Mouse (Mus musculus) liver, embryonic 14.5 days (tissue): ENCODE measurements around the gene Tceanc. TPM values are rescaled to one million over a fixed set of nuclear protein-coding genes. Genes with fewer than 3 reads are reported as not detected.

Experiments used
- ATAC-seq: fragments of 200-750 bp; cut with Nextera tagmentation; 2 replicates; pipeline ENCODE4 v1.8.0; 2017; ENCODE audit warnings: moderate number of reproducible peaks, mild to moderate bottlenecking, moderate library complexity; ENCODE audit not compliant: insufficient read depth
- DNase-seq, 3 experiments: peaks; one replicate each; pipeline ENCODE4 v3.0.0-alpha.2; 2012 to 2013; ENCODE audit warnings: low read depth in 3 of 3, low spot score in 3 of 3
- H3K27ac ChIP-seq: fragments of 300-500 bp; sonication (generic); 2 replicates; pipeline ENCODE4 v1.5.1; 2014; ENCODE audit warnings: moderate library complexity, mild to moderate bottlenecking, control low read depth, inconsistent platforms
- H3K27me3 ChIP-seq: fragments of 300-500 bp; sonication (generic); 2 replicates; pipeline ENCODE4 v1.6.1; 2014; ENCODE audit warnings: mild to moderate bottlenecking, low read length, moderate library complexity; ENCODE audit not compliant: control insufficient read depth, insufficient read depth
- H3K36me3 ChIP-seq: fragments of 300-500 bp; sonication (generic); replicated peaks from 2 replicates; pipeline ENCODE4 v1.6.1; 2014; ENCODE audit warnings: low read depth; ENCODE audit not compliant: control insufficient read depth, insufficient read depth
- H3K4me1 ChIP-seq, 2 experiments: fragments of 200-500 bp in 1 of 2; fragments of 300-500 bp in 1 of 2; sonication (generic) in 1 of 2; replicated peaks; 2 replicates each; pipeline ENCODE4 v1.6.1; 2012 to 2014; ENCODE audit warnings: antibody characterized with exemption in 1 of 2, inconsistent platforms in 1 of 2, low read length in 1 of 2; ENCODE audit not compliant: control insufficient read depth in 2 of 2, insufficient read depth in 2 of 2
- H3K4me2 ChIP-seq: fragments of 300-500 bp; sonication (generic); 2 replicates; pipeline ENCODE4 v1.6.1; 2014; ENCODE audit warnings: low read depth, mild to moderate bottlenecking, control low read depth, moderate library complexity
- H3K4me3 ChIP-seq, 2 experiments: fragments of 200-500 bp in 1 of 2; fragments of 300-500 bp in 1 of 2; sonication (generic) in 1 of 2; 2 replicates each; pipeline ENCODE4 v1.5.1; 2012 to 2014; ENCODE audit warnings: low read depth in 2 of 2, low read length in 2 of 2, mild to moderate bottlenecking in 2 of 2, control low read depth in 1 of 2, inconsistent platforms in 1 of 2, moderate library complexity in 1 of 2; ENCODE audit not compliant: insufficient read depth in 1 of 2
- H3K9ac ChIP-seq: fragments of 300-500 bp; sonication (generic); replicated peaks from 2 replicates; pipeline ENCODE4 v1.6.1; 2014; ENCODE audit warnings: mild to moderate bottlenecking, control low read depth, moderate library complexity
- H3K9me3 ChIP-seq: fragments of 300-500 bp; sonication (generic); 2 replicates; pipeline ENCODE4 v1.6.1; 2016; ENCODE audit warnings: low read length, mixed read lengths; ENCODE audit not compliant: control insufficient read depth
- CTCF ChIP-seq: IDR thresholded peaks from 2 replicates; pipeline ENCODE4 v1.5.1; 2016; ENCODE audit warnings: antibody characterized with exemption, low read depth, control low read depth
- EP300 ChIP-seq: IDR thresholded peaks from 2 replicates; pipeline ENCODE4 v1.6.1; 2016; ENCODE audit warnings: antibody characterized with exemption, low read depth
- WGBS: fragments of 180-500 bp; shearing (Covaris S2); extraction: QIAGEN DNeasy Blood & Tissue Kit; methylation state at CpG from one replicate; pipeline ENCODE4 v1.1.7; 2014; ENCODE audit not compliant: insufficient replicate concordance; 5-methylcytosine and 5-hydroxymethylcytosine counted together
- polyA plus RNA-seq, 2 experiments: library from polyadenylated mRNA; depleted of rRNA in 1 of 2; stranded (reverse) in 1 of 2; unstranded in 1 of 2; fragments of >200 nt; fragmentation: Nextera tagmentation in 1 of 2; extraction: Ambion mirVana in 1 of 2; gene quantifications; 2 replicates each; pipeline versions ENCODE4 v1.2.1 to v1.2.3; 2012 to 2014

The Tceanc gene
- polyA plus RNA-seq, 2 experiments = 1.1 to 2.4 TPM

DNA sequence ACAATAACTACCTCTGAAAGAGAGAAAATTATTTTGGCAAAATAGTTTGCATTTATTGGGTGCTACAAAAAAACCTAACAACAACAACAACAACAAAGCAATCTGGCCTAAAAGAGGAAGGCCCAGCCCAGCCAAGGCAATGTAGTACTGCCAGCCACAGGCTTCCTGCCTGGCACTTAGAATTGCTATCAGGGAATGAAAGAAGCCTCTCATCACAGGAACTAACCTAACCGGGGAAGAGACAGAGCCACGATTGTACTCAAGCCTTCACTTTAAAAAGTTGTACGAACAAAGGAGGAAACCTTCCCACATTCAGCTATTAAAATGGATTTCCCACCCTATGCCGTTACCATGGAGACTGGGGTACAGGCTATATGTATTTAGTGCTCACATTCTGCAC lies 20.6 kb downstream of the Tceanc start:
- Histone ChIP-seq H3K4me2 (no peak overlapping the region), H3K9me3 (no peaks in the 10 kb centered on the region), H3K27me3 (no peaks in the 10 kb centered on the region), H3K27ac (no peak overlapping the region), H3K9ac (no peak overlapping the region), H3K4me1 (no peaks in the 10 kb centered on the region), H3K4me3 (no peak overlapping the region), H3K36me3 (no peaks in the 10 kb centered on the region)
- TF ChIP-seq CTCF (no peak), EP300 (no peak)
- WGBS = 32% methylated on average over 4 of the region's 4 CpGs
- ATAC-seq (no peak), DNase-seq (no peak)

DNA sequence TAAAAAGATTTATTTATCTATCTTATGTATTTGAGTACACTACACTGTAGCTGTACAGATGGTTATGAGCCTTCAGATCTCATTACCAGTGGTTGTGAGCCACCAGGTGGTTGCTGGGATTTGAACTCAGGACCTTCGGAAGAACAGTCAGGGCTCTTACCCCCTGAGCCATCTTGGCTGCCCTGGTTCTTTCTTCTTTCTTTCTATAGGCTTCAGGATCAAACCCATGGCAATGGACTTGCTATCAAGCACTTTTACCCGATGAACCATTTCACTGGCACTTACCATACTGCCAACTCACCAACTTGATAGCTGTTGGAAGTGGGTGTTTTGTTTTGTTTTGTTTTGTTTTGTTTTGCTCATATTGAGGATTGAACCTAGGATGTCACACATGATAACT lies 23.3 kb downstream of the Tceanc start:
- no peak overlapping the region for H3K4me2 ChIP-seq
- H3K4me3 ChIP-seq = no peak overlapping the region
- TF ChIP-seq EP300 (no peak), CTCF (no peak)
- H3K9ac ChIP-seq = no peak overlapping the region
- H3K27ac ChIP-seq = no peak overlapping the region
- no peaks in the 10 kb centered on the region for H3K27me3 ChIP-seq
- no peaks in the 10 kb centered on the region for H3K4me1 ChIP-seq
- 73% methylated on average over 2 of the region's 2 CpGs for WGBS
- H3K9me3 ChIP-seq = no peaks in the 10 kb centered on the region
- no peak for ATAC-seq
- no peaks in the 10 kb centered on the region for H3K36me3 ChIP-seq
- no peak for DNase-seq

DNA sequence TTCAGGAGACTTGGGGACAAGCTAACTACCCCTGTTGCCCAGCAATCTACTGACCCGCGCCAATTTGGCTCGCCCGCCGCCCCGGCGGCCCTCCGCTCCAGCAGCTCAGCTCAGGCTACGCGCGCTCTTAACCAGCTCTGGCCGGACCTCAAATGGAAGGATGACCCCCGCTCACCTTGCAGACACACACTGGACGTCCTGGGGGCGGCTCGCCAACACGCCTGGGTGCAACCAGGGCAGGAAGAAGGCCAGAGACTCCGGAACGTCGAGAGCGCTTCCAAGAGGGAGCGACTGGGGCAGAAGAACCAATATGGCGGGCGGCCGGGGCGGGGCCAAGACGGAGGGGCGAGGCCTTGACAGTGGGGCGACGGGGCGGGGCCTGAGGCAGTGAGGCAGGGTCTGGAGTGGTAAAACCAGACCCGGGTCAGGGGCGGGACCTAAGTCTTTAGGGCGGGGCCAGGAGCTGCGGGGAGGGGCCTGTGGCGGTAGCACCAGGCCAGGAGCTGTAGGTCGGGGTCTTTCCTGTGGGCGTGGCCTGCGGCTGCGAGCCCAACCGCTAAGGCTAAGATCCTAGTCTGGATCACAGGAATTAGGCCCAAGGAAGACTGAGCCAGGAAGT lies 38.9 kb downstream of the Tceanc start, which contains the start of gene Rab9:
Gene Rab9 (minus strand): TSS at position 503 of the 619 bp plus-strand sequence.
- H3K9ac ChIP-seq = peak within 1 kb of the TSS; percentile 67
- TF ChIP-seq EP300 = no peak
- TF ChIP-seq CTCF = no peak
- peak within 1 kb of the TSS; percentile 81 to 98 for H3K4me3 ChIP-seq
- no peaks in the 10 kb centered on the region for H3K27me3 ChIP-seq
- peak; percentile 75 to 76 (median 76) for DNase-seq
- H3K4me2 ChIP-seq = peak within 1 kb of the TSS; percentile 75
- ATAC-seq = peak; percentile 98
- 15% methylated on average over 38 of the region's 41 CpGs for WGBS
- no peaks in the 10 kb centered on the region for H3K9me3 ChIP-seq
- peaks cover 0 to 3% of the 10 kb centered on the region in 2 experiments; a peak in 2 of 4 replicates for H3K4me1 ChIP-seq
- no peaks in the 10 kb centered on the region; the same call in 1 of the 2 replicates for H3K36me3 ChIP-seq
- H3K27ac ChIP-seq = no peak within 1 kb of the TSS; the same call in none of the 2 replicates

DNA sequence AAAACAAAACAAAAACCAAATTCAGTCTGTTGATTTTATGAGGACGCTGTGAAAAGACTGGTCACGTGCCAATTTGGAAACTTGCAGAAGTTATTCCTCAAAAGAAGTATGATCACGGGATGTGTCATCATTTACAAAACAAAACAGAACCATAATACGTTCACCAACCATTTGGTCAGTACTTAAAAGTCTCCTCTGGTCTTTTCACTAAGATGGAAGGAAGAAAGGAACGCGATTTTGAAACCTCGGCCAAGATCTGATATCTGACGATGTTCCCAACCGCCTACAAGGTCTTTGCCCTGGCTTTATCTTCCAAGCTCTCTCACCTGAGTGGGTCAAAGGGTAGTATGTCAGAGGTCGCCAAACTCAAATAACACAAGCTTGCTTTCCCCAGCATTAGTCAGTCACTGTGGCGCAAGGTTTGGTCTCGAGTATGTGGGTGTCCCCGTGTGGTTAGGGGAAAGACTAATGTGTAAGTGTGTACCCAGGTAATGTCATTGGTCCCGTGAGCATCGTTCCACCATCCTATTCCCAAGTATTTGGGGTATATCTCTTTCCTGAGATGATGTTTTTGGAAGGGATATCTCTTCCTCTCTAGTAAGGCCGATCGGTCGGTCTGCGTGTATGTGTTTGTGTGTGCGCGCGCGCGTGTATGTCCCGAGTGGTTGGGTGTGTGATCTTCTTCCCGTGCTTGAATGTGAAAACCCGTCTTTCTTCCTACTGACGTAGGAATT lies 39.6 kb downstream of the Tceanc start:
- Histone ChIP-seq H3K36me3 (no peaks in the 10 kb centered on the region; the same call in 1 of the 2 replicates), H3K9ac (peak overlapping the region; percentile 67), H3K27ac (no peak overlapping the region; the same call in none of the 2 replicates), H3K27me3 (no peaks in the 10 kb centered on the region), H3K4me2 (peak overlapping the region; percentile 75), H3K4me1 (peaks cover 0 to 3% of the 10 kb centered on the region in 2 experiments; a peak in 2 of 4 replicates), H3K4me3 (peak overlapping the region; percentile 81 to 98), H3K9me3 (no peaks in the 10 kb centered on the region)
- peak in 2 of 3 experiments; percentile 25 to 29 for DNase-seq
- WGBS = 16% methylated on average over 28 of the region's 28 CpGs
- TF ChIP-seq EP300 (no peak), CTCF (no peak)
- peak; percentile 45 for ATAC-seq

DNA sequence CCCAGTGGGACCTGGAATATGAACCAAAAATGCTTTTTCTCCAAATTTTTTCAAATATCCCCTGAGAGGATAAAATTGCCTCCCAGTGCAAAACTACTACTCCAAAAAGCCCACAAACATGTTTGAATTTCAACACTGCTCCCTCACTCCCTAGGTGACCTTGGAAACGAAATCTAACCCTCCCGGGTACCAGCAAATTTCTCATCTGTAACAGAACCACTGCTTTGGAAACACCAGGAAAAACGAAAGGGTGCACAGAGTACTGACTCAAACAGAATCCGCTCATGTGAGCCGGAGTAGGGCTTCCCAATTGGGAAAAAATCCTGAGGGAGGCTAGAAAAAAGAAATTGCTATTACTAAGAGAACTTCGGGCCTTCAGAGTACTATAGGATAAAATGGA lies 41.0 kb downstream of the Tceanc start:
- H3K9ac ChIP-seq = no peak overlapping the region
- peaks cover 0 to 3% of the 10 kb centered on the region in 2 experiments; a peak in 2 of 4 replicates for H3K4me1 ChIP-seq
- ATAC-seq (no peak), DNase-seq (no peak)
- H3K27ac ChIP-seq = no peak overlapping the region
- WGBS = 78% methylated on average over 6 of the region's 6 CpGs
- no peaks in the 10 kb centered on the region for H3K27me3 ChIP-seq
- H3K9me3 ChIP-seq = no peaks in the 10 kb centered on the region
- no peak overlapping the region for H3K4me3 ChIP-seq
- TF ChIP-seq CTCF (no peak), EP300 (no peak)
- peak overlapping the region; percentile 75 for H3K4me2 ChIP-seq
- H3K36me3 ChIP-seq = no peaks in the 10 kb centered on the region; the same call in 1 of the 2 replicates
